Mouse (Mus musculus) heart, embryonic 14.5 days (tissue): ENCODE measurements at regions not wholly inside any gene's neighbourhood (a gene's known extent, or its start where the extent isn't known, plus 50 kb on each side); places are given as distances from the start of the nearest gene placed in this dataset.

ENCODE experiments used
- ATAC-seq: fragments of 200-750 bp; cut with Nextera tagmentation; 2 replicates; pipeline ENCODE4 v1.8.0; 2017; ENCODE audit warnings: low read depth, moderate TSS enrichment; ENCODE audit not compliant: insufficient number of reproducible peaks, insufficient read depth, low FRiP score
- H3K27ac ChIP-seq, 2 experiments: fragments of 200-500 bp in 1 of 2; fragments of 300-500 bp in 1 of 2; sonication (generic) in 1 of 2; replicated peaks in 1 of 2; 2 replicates each; pipeline ENCODE4 v1.5.1; 2012 to 2014; ENCODE audit warnings: low read depth in 2 of 2, low read length in 2 of 2, control low read depth in 1 of 2, mild to moderate bottlenecking in 1 of 2, mixed read lengths in 1 of 2; ENCODE audit not compliant: control insufficient read depth in 1 of 2, insufficient read depth in 1 of 2
- H3K27me3 ChIP-seq: fragments of 300-500 bp; sonication (generic); 2 replicates; pipeline ENCODE4 v1.6.1; 2014; ENCODE audit warnings: mild to moderate bottlenecking, low read length, control low read depth; ENCODE audit not compliant: control insufficient read depth, insufficient read depth
- H3K36me3 ChIP-seq: fragments of 300-500 bp; sonication (generic); 2 replicates; pipeline ENCODE4 v1.6.1; 2014; ENCODE audit warnings: mild to moderate bottlenecking, control low read depth, low read length, mixed read lengths; ENCODE audit not compliant: control insufficient read depth, insufficient read depth
- H3K4me1 ChIP-seq, 2 experiments: fragments of 200-500 bp in 1 of 2; fragments of 300-500 bp in 1 of 2; sonication (generic) in 1 of 2; 2 replicates each; pipeline ENCODE4 v1.6.1; 2012 to 2014; ENCODE audit warnings: low read length in 2 of 2, control low read depth in 1 of 2, mixed read lengths in 1 of 2; ENCODE audit not compliant: control insufficient read depth in 2 of 2, insufficient read depth in 2 of 2
- H3K4me2 ChIP-seq: fragments of 300-500 bp; sonication (generic); 2 replicates; pipeline ENCODE4 v1.6.1; 2014; ENCODE audit warnings: mild to moderate bottlenecking, low read length
- H3K4me3 ChIP-seq, 2 experiments: fragments of 200-500 bp in 1 of 2; fragments of 300-500 bp in 1 of 2; sonication (generic) in 1 of 2; 2 replicates each; pipeline ENCODE4 v1.5.1; 2012 to 2014; ENCODE audit warnings: low read length in 2 of 2, mild to moderate bottlenecking in 2 of 2, control low read depth in 1 of 2, low read depth in 1 of 2, moderate library complexity in 1 of 2; ENCODE audit not compliant: control insufficient read depth in 1 of 2, insufficient read depth in 1 of 2
- H3K9ac ChIP-seq: fragments of 300-500 bp; sonication (generic); 2 replicates; pipeline ENCODE4 v1.6.1; 2014; ENCODE audit warnings: mild to moderate bottlenecking, low read length
- H3K9me3 ChIP-seq: fragments of 300-500 bp; sonication (generic); 2 replicates; pipeline ENCODE4 v1.6.1; 2016; ENCODE audit warnings: low read length, control low read depth; ENCODE audit not compliant: control insufficient read depth
- WGBS: fragments of 180-500 bp; shearing (Covaris S2); extraction: QIAGEN DNeasy Blood & Tissue Kit; methylation state at CpG from one replicate; pipeline ENCODE4 v1.1.7; 2014; 5-methylcytosine and 5-hydroxymethylcytosine counted together

GRCm38 (mm10) chr7:129982411-129982810, 390.7 kb downstream of the Wdr11 start:
- H3K4me1 ChIP-seq = peaks cover 25 to 45% of the 10 kb centered on the region in 2 experiments
- no peak overlapping the region for H3K4me3 ChIP-seq
- H3K4me2 ChIP-seq = no peak overlapping the region
- H3K9me3 ChIP-seq = no peaks in the 10 kb centered on the region
- 51% methylated on average over 5 of the region's 5 CpGs for WGBS
- no peak overlapping the region for H3K9ac ChIP-seq
- H3K36me3 ChIP-seq = no peaks in the 10 kb centered on the region
- H3K27me3 ChIP-seq = no peaks in the 10 kb centered on the region
- H3K27ac ChIP-seq = no peak overlapping the region
- ATAC-seq = no peak

GRCm38 (mm10) chr7:129983601-129984120, 392.0 kb downstream of the Wdr11 start:
- Histone ChIP-seq H3K36me3 (no peaks in the 10 kb centered on the region), H3K4me2 (no peak overlapping the region), H3K27ac (peak overlapping the region in 1 of 2 experiments; percentile 50; a peak in 2 of 4 replicates), H3K9me3 (no peaks in the 10 kb centered on the region), H3K9ac (no peak overlapping the region), H3K4me3 (no peak overlapping the region), H3K27me3 (no peaks in the 10 kb centered on the region), H3K4me1 (peaks cover 25 to 40% of the 10 kb centered on the region in 2 experiments)
- 67% methylated on average over 6 of the region's 6 CpGs for WGBS
- no peak for ATAC-seq

GRCm38 (mm10) chr7:129984367-129984766, 392.7 kb downstream of the Wdr11 start:
- peak overlapping the region; percentile 18; the same call in 1 of the 2 replicates for H3K4me2 ChIP-seq
- H3K36me3 ChIP-seq = no peaks in the 10 kb centered on the region
- WGBS = 34% methylated on average over 9 of the region's 9 CpGs
- H3K27me3 ChIP-seq = no peaks in the 10 kb centered on the region
- ATAC-seq = peak; percentile 33; the same call in 1 of the 2 replicates
- H3K4me1 ChIP-seq = peaks cover 25 to 40% of the 10 kb centered on the region in 2 experiments
- peak overlapping the region in 1 of 2 experiments; percentile 50; a peak in 1 of 4 replicates for H3K27ac ChIP-seq
- no peak overlapping the region for H3K9ac ChIP-seq
- no peak overlapping the region for H3K4me3 ChIP-seq
- H3K9me3 ChIP-seq = no peaks in the 10 kb centered on the region

- peaks cover 30 to 40% of the 10 kb centered on the region in 2 experiments for H3K4me1 ChIP-seq
- H3K4me3 ChIP-seq = no peak overlapping the region
- no peak for ATAC-seq
- WGBS = 58% methylated on average over 6 of the region's 6 CpGs
- no peaks in the 10 kb centered on the region for H3K36me3 ChIP-seq
- no peaks in the 10 kb centered on the region for H3K27me3 ChIP-seq
- no peak overlapping the region for H3K27ac ChIP-seq
- no peak overlapping the region for H3K9ac ChIP-seq
- H3K4me2 ChIP-seq = no peak overlapping the region
- H3K9me3 ChIP-seq = no peaks in the 10 kb centered on the region
These were observed 395.5 kb downstream of the Wdr11 start for GRCm38 (mm10) chr7:129987119-129987665.

- H3K4me1 ChIP-seq = peaks cover 27 to 37% of the 10 kb centered on the region in 2 experiments
- 87% methylated on average over 4 of the region's 4 CpGs for WGBS
- H3K27me3 ChIP-seq = no peaks in the 10 kb centered on the region
- no peak overlapping the region for H3K4me3 ChIP-seq
- ATAC-seq = no peak
- H3K27ac ChIP-seq = no peak overlapping the region
- no peaks in the 10 kb centered on the region for H3K36me3 ChIP-seq
- H3K9ac ChIP-seq = no peak overlapping the region
- no peak overlapping the region for H3K4me2 ChIP-seq
- H3K9me3 ChIP-seq = no peaks in the 10 kb centered on the region
These were observed 396.1 kb downstream of the Wdr11 start for GRCm38 (mm10) chr7:129987713-129988112.

GRCm38 (mm10) chr7:129993446-129994223, 402.0 kb downstream of the Wdr11 start:
- Histone ChIP-seq H3K27ac (no peak overlapping the region), H3K36me3 (no peaks in the 10 kb centered on the region), H3K9ac (no peak overlapping the region), H3K27me3 (no peaks in the 10 kb centered on the region), H3K4me2 (no peak overlapping the region), H3K4me1 (peaks cover 0 to 5% of the 10 kb centered on the region in 2 experiments; a peak in 1 of 4 replicates), H3K9me3 (no peaks in the 10 kb centered on the region), H3K4me3 (no peak overlapping the region)
- ATAC-seq = no peak
- 76% methylated on average over 14 of the region's 14 CpGs for WGBS

- H3K4me3 ChIP-seq = no peak overlapping the region
- no peak overlapping the region for H3K27ac ChIP-seq
- H3K4me1 ChIP-seq = peaks cover 0 to 7% of the 10 kb centered on the region in 2 experiments; a peak in 1 of 4 replicates
- H3K9me3 ChIP-seq = no peaks in the 10 kb centered on the region
- 85% methylated on average over 7 of the region's 7 CpGs for WGBS
- no peak for ATAC-seq
- H3K27me3 ChIP-seq = no peaks in the 10 kb centered on the region
- H3K36me3 ChIP-seq = no peaks in the 10 kb centered on the region
- no peak overlapping the region for H3K4me2 ChIP-seq
- no peak overlapping the region for H3K9ac ChIP-seq
These were observed 403.9 kb downstream of the Wdr11 start for GRCm38 (mm10) chr7:129995529-129995928.
